Mouse (Mus musculus): ENCODE measurements around the gene Nek10. TPM values are rescaled to one million over a fixed set of nuclear protein-coding genes. Genes with fewer than 3 reads are reported as not detected.
"Not testable (repeated sequence)": the region's sequence is repeated elsewhere in the genome, so short reads cannot be mapped to it uniquely, and the experiment has no call there.

The Nek10 gene
- polyA plus RNA-seq (2015; fragmentation: Nextera tagmentation; extraction: Ambion mirVana) = 0.01 TPM in 1 of 2 replicates, not detected in the other

DNA sequence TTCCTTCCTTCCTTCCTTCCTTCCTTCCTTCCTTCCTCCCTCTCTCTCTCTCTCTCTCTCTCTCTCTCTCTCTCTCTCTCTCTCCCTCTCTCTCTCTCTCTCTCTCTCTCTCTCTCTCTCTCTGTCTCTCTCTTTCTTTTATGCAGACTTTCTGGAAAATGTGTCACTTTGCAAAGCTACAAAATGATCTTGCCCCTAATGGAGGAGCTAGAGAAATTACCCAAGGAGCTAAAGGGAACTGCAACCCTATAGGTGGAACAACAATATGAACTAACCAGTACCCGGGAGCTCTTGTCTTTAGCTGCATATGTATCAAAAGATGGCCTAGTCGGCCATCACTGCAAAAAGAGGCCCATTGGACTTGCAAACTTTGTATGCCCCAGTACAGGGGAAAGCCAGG, at the start of gene Nek10:
Gene Nek10, plus strand, starts transcription at position 301 of the 400 bp plus-strand sequence.
- not testable (repeated sequence) for H3K36me3 ChIP-seq (ENCODE audit: insufficient read depth, low read length); H3K27ac ChIP-seq; H3K4me3 ChIP-seq (replicated peaks; ENCODE audit: low read depth, low read length); H3K9ac ChIP-seq (ENCODE audit: low read depth, low read length); H3K9me3 ChIP-seq (replicated peaks; ENCODE audit: low read length); DNase-seq (ENCODE audit: low spot score); H3K4me2 ChIP-seq (ENCODE audit: low read length); ATAC-seq (replicated peaks; ENCODE audit: low FRiP score, low read depth); H3K27me3 ChIP-seq (ENCODE audit: insufficient read depth, low read length); H3K4me1 ChIP-seq (replicated peaks; ENCODE audit: insufficient read depth, low read length)
- WGBS = 100% methylated on average over 1 of the region's 2 CpGs

DNA sequence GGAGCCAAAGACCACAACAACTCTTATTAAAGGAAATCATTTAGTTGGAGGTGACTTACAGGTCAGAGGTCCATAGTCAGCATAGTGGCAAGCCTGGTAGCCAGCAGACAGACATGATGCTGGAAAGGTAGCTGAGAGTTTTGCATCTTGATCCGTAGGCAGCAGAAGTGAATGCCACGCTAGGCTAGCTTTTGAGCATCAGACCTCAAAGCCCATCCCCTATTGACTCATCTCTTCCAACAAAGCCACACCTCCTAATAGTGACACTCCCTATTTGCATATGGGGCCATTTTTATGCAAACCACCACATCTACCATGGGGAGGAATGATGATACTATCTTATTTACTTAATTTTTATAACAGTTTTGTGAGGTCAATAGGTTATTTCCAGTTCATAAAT, 22.0 kb upstream of the Nek10 start:
- Histone ChIP-seq H3K36me3 (ENCODE audit: insufficient read depth, low read length) (0 out of 2 replicates have a peak, but pooled peaks cover 2% of the 10 kb centered on the region), H3K27me3 (ENCODE audit: insufficient read depth, low read length) (no peaks in the 10 kb centered on the region), H3K4me1 (replicated peaks; ENCODE audit: insufficient read depth, low read length) (no peaks in the 10 kb centered on the region), H3K9me3 (replicated peaks; ENCODE audit: low read length) (no peaks in the 10 kb centered on the region), H3K4me3 (replicated peaks; ENCODE audit: low read depth, low read length) (no peak overlapping the region), H3K4me2 (ENCODE audit: low read length) (no peak overlapping the region), H3K27ac (no peak overlapping the region), H3K9ac (ENCODE audit: low read depth, low read length) (no peak overlapping the region)
- DNase-seq (ENCODE audit: low spot score) (no peak), ATAC-seq (replicated peaks; ENCODE audit: low FRiP score, low read depth) (no peak)
- TF ChIP-seq CTCF (IDR thresholded peaks at IDR 0.05; ENCODE audit: low read depth) = no peak
- WGBS = 82% methylated on average over 2 of the region's 2 CpGs

DNA sequence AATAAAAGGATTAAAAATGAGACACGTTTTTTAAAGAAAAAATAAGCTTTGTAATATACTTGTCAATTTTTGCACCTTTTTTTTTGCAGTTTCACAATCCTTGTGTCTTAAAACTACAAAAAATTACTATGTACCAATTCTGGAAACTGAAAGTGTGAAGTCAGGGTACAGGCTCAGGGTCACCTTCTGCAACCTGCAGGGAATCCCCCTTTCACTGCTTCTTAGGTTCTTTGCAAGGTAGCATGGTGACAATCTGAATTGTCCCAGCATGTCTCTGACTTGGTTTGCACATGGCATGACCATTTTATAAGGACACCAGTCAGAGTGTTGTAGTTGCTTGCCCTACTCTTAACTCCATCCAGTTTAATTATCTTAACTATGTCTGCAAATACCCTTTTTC, 19.0 kb upstream of the Nek10 start:
- no peak for DNase-seq (ENCODE audit: low spot score)
- no peak overlapping the region for H3K4me3 ChIP-seq (replicated peaks; ENCODE audit: low read depth, low read length)
- no peaks in the 10 kb centered on the region for H3K27me3 ChIP-seq (ENCODE audit: insufficient read depth, low read length)
- no peaks in the 10 kb centered on the region for H3K4me1 ChIP-seq (replicated peaks; ENCODE audit: insufficient read depth, low read length)
- H3K27ac ChIP-seq = no peak overlapping the region
- H3K9ac ChIP-seq (ENCODE audit: low read depth, low read length) = no peak overlapping the region
- no peak overlapping the region for H3K4me2 ChIP-seq (ENCODE audit: low read length)
- peaks cover 8% of the 10 kb centered on the region for H3K36me3 ChIP-seq (ENCODE audit: insufficient read depth, low read length)
- no peaks in the 10 kb centered on the region for H3K9me3 ChIP-seq (replicated peaks; ENCODE audit: low read length)
- ATAC-seq (replicated peaks; ENCODE audit: low FRiP score, low read depth) = no peak
- TF ChIP-seq CTCF (IDR thresholded peaks at IDR 0.05; ENCODE audit: low read depth) = no peak
- 88% methylated on average over 1 of the region's 1 CpGs for WGBS

DNA sequence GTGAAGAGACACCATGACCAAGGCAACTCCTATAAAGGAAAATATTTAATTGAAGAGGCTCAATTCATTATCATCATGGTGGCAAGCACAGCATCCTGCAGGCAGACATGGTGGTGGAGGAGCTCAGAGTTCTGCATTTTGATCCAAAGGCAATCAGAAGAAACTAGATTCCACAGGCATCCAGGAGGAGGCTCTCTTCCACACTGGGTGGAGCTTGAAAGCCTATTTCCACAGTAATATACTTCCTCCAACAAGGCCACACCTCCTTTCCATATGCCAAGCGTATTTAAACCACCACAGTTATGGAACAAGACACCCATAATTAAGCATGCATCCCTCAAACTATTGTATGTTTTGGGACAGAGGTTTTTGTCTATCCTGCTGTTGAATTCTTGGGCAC, 16.2 kb upstream of the Nek10 start:
- no peaks in the 10 kb centered on the region for H3K27me3 ChIP-seq (ENCODE audit: insufficient read depth, low read length)
- H3K9ac ChIP-seq (ENCODE audit: low read depth, low read length) = no peak overlapping the region
- TF ChIP-seq CTCF (IDR thresholded peaks at IDR 0.05; ENCODE audit: low read depth) = no peak
- no peak overlapping the region for H3K4me3 ChIP-seq (replicated peaks; ENCODE audit: low read depth, low read length)
- ATAC-seq (replicated peaks; ENCODE audit: low FRiP score, low read depth) (no peak), DNase-seq (ENCODE audit: low spot score) (no peak)
- WGBS = 92% methylated on average over 1 of the region's 1 CpGs
- no peak overlapping the region for H3K27ac ChIP-seq
- no peaks in the 10 kb centered on the region for H3K9me3 ChIP-seq (replicated peaks; ENCODE audit: low read length)
- no peaks in the 10 kb centered on the region for H3K4me1 ChIP-seq (replicated peaks; ENCODE audit: insufficient read depth, low read length)
- peaks cover 8% of the 10 kb centered on the region for H3K36me3 ChIP-seq (ENCODE audit: insufficient read depth, low read length)
- no peak overlapping the region for H3K4me2 ChIP-seq (ENCODE audit: low read length)

DNA sequence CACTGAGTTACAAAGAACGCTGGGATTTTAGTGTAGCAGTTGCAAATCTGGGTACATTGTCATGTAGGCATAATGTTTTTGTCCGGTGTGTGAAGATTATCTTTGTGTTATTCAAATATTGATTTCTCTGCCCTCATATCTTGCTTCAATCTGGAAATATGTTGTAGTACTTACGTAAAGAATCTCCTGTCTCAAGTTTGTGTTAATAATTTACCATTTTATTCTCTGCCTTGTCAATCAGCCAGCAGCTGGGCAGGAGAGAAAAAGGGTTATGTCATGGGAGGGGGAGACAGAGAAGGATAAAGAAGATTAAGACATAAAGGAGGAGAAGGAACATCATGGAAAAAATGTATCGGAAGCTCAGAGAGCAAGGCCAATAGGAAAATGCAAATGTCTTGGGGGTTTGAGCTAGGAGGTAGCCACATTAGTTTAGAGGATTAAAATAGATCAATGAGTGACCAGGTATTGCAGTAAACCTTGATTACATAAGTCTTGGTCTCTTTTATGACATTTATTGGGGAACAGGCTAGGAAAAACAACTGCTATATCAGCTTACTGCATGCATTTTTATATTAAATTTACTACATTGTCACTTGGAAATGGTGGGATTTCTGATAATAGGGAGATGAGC, 13.3 kb upstream of the Nek10 start:
- no peaks in the 10 kb centered on the region for H3K27me3 ChIP-seq (ENCODE audit: insufficient read depth, low read length)
- no peaks in the 10 kb centered on the region for H3K4me1 ChIP-seq (replicated peaks; ENCODE audit: insufficient read depth, low read length)
- H3K9ac ChIP-seq (ENCODE audit: low read depth, low read length) = no peak overlapping the region
- H3K27ac ChIP-seq = no peak overlapping the region
- ATAC-seq (replicated peaks; ENCODE audit: low FRiP score, low read depth) (no peak), DNase-seq (ENCODE audit: low spot score) (no peak)
- 87% methylated on average over 4 of the region's 4 CpGs for WGBS
- H3K9me3 ChIP-seq (replicated peaks; ENCODE audit: low read length) = no peaks in the 10 kb centered on the region
- H3K4me2 ChIP-seq (ENCODE audit: low read length) = no peak overlapping the region
- no peak overlapping the region for H3K4me3 ChIP-seq (replicated peaks; ENCODE audit: low read depth, low read length)
- TF ChIP-seq CTCF (IDR thresholded peaks at IDR 0.05; ENCODE audit: low read depth) = no peak
- H3K36me3 ChIP-seq (ENCODE audit: insufficient read depth, low read length) = peaks cover 8% of the 10 kb centered on the region

DNA sequence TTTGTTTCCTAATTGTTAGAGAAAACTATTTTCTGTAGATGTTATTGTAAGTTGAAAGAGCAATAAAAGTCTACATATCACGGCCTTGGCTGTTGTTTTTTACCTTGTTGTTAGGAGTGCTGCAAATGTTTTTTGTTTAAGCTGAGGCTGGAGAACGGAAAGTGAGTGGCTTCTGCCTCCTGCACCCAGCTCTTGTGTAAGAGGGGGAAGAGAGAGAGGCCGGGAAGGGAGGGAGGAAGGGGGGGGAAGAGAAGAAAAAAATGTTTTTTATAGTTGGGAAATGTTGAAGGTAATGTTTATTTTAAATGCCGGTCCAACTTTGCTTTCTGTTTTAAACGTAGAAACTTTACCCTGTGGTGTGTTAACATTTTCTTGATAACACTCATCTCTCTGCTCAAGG, 3.4 kb upstream of the Nek10 start:
- Histone ChIP-seq H3K9me3 (replicated peaks; ENCODE audit: low read length) (no peaks in the 10 kb centered on the region), H3K4me3 (replicated peaks; ENCODE audit: low read depth, low read length) (no peak overlapping the region), H3K36me3 (ENCODE audit: insufficient read depth, low read length) (no peaks in the 10 kb centered on the region), H3K27me3 (ENCODE audit: insufficient read depth, low read length) (no peaks in the 10 kb centered on the region), H3K4me1 (replicated peaks; ENCODE audit: insufficient read depth, low read length) (no peaks in the 10 kb centered on the region), H3K4me2 (ENCODE audit: low read length) (no peak overlapping the region), H3K9ac (ENCODE audit: low read depth, low read length) (no peak overlapping the region), H3K27ac (no peak overlapping the region)
- DNase-seq (ENCODE audit: low spot score) (no peak), ATAC-seq (replicated peaks; ENCODE audit: low FRiP score, low read depth) (no peak)
- 77% methylated on average over 5 of the region's 5 CpGs for WGBS
- TF ChIP-seq CTCF (IDR thresholded peaks at IDR 0.05; ENCODE audit: low read depth) = no peak

DNA sequence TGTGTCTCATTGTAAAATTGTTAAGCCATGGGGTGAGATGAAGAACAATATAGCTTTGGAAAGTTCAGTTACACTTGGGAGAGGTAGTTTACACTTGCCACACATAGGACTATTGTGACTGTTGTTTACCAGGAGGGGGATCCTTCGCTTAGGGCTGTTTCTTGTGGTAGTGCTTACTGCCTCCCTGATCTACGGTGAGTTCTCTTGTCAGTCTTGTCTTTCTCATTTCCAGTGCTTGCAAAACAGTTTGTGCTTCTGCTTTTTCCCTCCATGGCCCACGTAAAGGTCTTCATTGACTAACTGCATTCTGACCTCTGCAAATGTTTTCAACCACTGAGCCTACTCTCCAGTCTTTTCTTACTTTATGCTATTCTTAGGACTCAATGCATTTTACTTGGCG, 2.9 kb upstream of the Nek10 start:
- Histone ChIP-seq H3K4me3 (replicated peaks; ENCODE audit: low read depth, low read length) (no peak overlapping the region), H3K27me3 (ENCODE audit: insufficient read depth, low read length) (no peaks in the 10 kb centered on the region), H3K9ac (ENCODE audit: low read depth, low read length) (no peak overlapping the region), H3K4me1 (replicated peaks; ENCODE audit: insufficient read depth, low read length) (no peaks in the 10 kb centered on the region), H3K36me3 (ENCODE audit: insufficient read depth, low read length) (no peaks in the 10 kb centered on the region), H3K27ac (no peak overlapping the region), H3K4me2 (ENCODE audit: low read length) (no peak overlapping the region), H3K9me3 (replicated peaks; ENCODE audit: low read length) (no peaks in the 10 kb centered on the region)
- ATAC-seq (replicated peaks; ENCODE audit: low FRiP score, low read depth) (no peak), DNase-seq (ENCODE audit: low spot score) (no peak)
- no peak for TF ChIP-seq CTCF (IDR thresholded peaks at IDR 0.05; ENCODE audit: low read depth)
- WGBS = 95% methylated on average over 4 of the region's 4 CpGs
